Mouse (Mus musculus) naive thymus-derived CD4-positive, alpha-beta T cell, adult 2 months (primary cell): ENCODE measurements at regions not wholly inside any gene's neighbourhood (a gene's known extent, or its start where the extent isn't known, plus 50 kb on each side); places are given as distances from the start of the nearest gene placed in this dataset.

Experiments used
- DNase-seq: peaks from one replicate; pipeline ENCODE4 v3.0.0-alpha.2; 2011; ENCODE audit warnings: low read depth

DNA sequence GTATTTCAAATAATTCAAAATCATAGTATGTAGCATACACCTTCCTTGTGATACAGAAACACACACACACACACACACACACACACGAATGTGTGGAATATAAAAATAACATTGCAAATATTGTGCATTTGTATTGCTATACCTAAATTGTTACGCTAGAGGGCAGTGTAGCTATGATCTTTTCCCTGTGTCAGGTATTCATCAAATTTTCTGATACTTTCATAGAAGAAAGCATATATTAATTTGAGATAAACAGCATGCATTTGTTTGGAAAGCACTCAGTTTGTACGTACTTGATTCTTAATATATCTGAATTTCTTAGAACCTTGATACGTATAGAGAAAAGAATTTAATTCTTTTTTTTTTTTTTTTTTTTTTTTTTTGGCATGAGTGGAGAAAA lies 1700.9 kb upstream of the Sel1l start:
- peak; percentile 18 for DNase-seq

- no peak for DNase-seq
These were observed 1674.5 kb upstream of the Sel1l start for GRCm38 (mm10) chr12:93523465-93523864.

DNA sequence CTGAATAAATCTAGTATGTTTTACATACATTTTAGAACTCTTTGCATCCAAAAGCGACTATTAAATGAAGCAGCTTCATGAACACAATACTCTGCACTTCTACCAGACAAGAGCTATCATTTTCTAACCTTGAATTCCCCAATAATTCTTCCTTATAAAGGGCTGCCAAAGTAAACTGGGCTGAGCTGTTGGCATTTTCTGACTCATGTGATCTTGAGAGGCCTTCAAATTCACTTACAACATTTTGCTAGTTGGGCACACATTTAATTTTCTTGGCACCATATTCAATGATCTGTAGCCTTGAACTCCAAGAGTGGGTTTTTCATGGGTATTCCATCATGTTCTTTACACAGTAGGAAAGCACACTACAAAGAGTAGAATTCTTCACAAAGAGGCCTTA lies 1637.4 kb upstream of the Sel1l start:
- DNase-seq, result no peak

DNA sequence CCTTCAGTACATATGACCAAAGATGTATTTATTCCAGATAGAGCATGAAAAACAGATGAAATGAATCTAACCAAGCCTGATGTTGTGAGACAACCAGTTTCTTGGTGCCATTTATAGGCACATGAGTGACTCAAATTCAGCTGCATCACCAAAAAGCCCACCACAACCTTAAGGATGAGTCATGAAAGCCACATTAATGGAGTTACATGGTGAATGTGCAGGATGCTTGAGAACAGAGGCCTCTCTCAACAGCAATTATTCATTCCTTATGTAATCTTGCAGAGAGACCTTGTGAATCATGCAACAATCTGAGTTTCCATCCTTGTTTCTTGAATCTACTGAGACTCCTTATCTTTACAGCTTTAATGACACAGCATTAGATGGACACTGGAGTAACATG lies 1613.1 kb upstream of the Sel1l start:
- DNase-seq, result no peak

GRCm38 (mm10) chr12:93449436-93449835 lies 1600.5 kb upstream of the Sel1l start:
- no peak for DNase-seq

- DNase-seq, result no peak
These were observed 1580.3 kb upstream of the Sel1l start for GRCm38 (mm10) chr12:93429218-93429617.

- DNase-seq, result no peak
These were observed 1579.0 kb upstream of the Sel1l start for GRCm38 (mm10) chr12:93427988-93428387.

DNA sequence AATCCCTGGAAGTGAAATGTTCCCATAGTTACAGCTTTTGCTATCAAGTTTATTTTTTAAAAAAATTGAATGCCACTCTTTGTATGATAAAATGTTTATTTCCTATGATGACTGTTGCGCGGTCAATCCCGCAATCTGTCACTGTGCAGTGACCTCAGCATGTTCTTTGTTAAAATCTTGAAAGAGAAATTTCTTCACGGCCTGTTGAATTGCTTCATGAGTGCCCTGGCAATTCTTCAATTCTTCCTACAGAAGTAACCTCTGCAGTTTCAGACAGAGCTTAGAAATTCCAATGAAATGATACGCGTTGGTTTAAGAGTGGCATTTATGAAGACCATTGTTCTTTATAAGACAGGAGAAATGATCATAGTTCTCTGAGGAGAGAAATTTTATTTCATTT lies 1567.4 kb upstream of the Sel1l start:
- DNase-seq, result no peak

- DNase-seq, result no peak
These were observed 1566.8 kb upstream of the Sel1l start for GRCm38 (mm10) chr12:93415791-93416190.

DNA sequence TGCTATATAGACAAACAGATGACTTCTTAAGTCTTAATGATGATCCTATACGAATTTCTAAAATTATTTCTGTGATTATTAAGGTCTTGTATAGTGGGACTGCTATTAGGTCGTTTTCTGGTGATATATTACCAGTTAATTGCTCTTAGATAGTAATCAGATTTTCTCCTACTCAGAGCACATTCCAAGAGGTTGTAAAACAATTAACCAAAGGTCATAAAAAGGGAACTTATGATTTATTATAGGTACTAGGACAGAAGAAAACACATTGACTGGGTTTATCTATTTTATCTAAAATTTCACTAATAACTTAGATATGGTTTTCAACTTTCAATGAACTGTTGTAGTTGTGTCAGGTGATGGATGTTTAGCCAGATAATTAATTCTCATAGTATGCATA lies 1536.6 kb upstream of the Sel1l start:
- no peak for DNase-seq

DNA sequence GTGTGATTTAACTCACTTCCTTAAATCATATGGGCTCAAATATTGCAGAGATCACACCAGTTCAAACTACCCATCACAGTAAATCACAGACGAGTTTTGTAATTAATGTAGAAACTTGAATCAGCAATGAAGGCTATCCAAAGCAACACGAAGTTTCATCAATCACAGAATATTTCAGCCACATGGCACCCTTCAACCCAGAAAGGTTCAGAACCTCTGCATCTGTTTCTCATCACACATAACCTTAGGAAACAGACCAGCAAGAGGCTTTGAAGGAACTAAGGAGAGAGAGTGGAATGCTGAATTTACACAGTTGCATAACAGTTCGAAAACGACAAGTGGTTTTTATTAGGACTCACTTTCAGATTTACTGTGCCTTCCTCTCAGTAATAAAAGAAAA lies 1494.0 kb upstream of the Sel1l start:
- DNase-seq, result no peak

DNA sequence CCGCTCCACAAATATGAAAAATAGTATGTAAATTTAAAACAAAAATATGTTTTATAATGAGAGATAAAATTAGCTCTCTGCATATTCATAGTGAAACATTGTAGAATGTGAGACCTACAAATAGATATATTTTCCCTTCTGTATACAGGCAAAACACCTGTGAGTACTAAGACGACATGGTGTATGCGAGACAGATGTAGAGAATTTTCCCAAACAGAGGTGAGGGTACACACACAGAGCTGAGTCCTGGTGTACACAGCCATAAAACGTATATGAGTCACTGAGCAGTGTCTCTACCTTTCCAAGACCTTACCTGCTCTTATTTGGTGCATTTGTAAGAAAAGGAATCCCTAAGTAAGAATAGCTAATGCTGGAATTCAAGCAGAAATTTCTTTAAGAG lies 1493.6 kb upstream of the Sel1l start:
- DNase-seq, result no peak

- DNase-seq, result no peak
These were observed 1486.6 kb upstream of the Sel1l start for GRCm38 (mm10) chr12:93335520-93335919.

- DNase-seq, result no peak
These were observed 1463.3 kb upstream of the Sel1l start for GRCm38 (mm10) chr12:93312214-93312613.

- no peak for DNase-seq
These were observed 1432.9 kb upstream of the Sel1l start for GRCm38 (mm10) chr12:93281816-93282215.

DNA sequence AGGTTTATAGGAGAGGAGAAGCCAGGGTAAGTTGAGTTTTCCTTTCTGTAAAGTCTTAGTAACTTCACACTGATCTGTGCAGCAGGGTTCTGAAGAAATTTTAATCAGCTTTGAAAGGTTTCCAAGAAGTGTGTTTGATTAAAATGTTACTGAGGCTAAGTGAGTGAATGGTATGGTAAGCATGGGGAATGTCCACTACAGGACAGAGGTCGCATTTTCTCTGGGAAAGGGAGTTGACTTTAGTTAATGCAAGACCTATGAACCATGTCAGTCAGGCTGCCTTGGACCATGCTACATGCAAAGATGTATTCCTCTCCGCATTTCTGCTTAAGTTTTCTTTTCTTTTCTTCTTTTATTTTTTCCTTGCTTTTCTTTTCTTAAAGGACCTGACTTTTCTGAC lies 1424.7 kb upstream of the Sel1l start:
- DNase-seq, result no peak

DNA sequence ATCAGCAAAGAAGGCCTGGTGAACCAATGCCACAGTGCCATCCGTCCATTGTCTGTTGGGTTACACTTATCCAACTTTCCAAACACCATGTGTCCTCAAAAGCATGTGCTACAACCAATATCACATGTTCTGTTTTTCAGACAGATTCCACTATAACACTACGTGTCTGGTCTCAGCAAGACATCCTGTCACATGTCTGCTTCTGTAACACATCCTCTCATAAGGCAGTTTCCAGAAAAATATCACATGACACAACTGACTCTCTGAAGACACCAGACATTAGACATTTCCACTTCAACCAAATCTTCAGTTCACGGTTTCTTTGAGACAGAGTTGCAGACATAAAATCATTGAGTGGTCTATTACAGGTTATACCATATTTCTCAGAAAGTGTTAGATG lies 1381.3 kb upstream of the Sel1l start:
- DNase-seq, result peak; percentile 38

GRCm38 (mm10) chr12:93226826-93227225 lies 1377.9 kb upstream of the Sel1l start:
- peak; percentile 23 for DNase-seq

DNA sequence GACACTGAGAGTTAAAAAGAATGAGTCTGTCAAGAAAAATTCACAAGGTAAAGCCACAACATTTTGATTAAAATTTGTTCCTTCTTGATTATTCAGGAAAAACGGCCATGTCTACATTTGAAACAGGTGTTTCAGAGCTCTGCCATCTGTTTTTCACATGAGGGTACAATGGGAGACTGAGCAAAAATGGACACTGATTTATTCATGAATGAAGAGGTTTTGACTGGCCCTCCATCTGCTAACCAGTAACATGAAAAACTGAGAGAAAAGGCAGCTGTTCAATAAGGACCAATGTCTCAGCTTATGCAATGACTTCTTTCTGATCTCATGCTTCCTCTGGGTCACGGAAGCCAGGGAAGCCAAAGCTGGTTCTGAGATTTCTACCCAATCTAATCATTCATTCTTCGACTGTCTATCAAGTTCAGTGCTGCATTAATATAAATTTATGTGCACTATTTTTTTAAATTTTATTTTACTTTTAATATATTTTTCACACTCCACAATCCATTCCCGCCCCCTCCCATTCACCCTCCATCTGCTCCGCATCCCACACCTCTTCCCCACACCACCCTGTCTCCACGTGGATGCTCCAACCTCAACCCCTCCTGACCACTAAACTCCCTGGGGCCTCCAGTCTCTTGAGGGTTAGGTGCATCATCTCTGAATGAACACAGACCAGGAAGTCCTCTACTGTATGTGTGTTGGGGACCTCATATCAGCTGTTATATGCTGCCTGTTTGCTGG lies 1372.4 kb upstream of the Sel1l start:
- DNase-seq, result no peak

GRCm38 (mm10) chr12:93207596-93207995 lies 1358.6 kb upstream of the Sel1l start:
- no peak for DNase-seq

DNA sequence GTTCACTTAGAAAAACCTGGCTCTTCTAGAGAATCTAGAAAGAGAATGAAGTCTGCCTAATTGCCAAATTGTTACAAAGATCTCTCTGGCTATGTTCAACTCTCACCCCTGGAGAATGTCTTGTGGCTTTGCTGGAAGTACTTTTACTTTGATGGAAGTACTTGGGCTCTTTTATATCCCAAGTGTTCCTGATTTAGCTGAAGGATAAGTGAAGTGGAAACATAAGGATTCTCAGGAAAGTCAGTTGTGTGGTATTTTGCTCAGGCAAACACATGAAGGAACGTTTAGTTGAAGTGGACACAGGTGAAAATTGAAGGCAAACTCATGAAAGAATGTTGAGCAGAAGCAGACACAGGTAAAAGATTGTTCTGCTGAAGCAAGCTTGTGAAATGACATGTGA lies 1340.0 kb upstream of the Sel1l start:
- no peak for DNase-seq

GRCm38 (mm10) chr12:93173744-93174143 lies 1324.8 kb upstream of the Sel1l start:
- peak; percentile 31 for DNase-seq

- DNase-seq, result no peak
These were observed 1311.3 kb upstream of the Sel1l start for GRCm38 (mm10) chr12:93160252-93160651.

- DNase-seq, result peak; percentile 79
These were observed 1303.8 kb upstream of the Sel1l start for GRCm38 (mm10) chr12:93152618-93153245.
